ENCODE assay signal across 18 mouse cellular contexts in the genomic region with DNA sequence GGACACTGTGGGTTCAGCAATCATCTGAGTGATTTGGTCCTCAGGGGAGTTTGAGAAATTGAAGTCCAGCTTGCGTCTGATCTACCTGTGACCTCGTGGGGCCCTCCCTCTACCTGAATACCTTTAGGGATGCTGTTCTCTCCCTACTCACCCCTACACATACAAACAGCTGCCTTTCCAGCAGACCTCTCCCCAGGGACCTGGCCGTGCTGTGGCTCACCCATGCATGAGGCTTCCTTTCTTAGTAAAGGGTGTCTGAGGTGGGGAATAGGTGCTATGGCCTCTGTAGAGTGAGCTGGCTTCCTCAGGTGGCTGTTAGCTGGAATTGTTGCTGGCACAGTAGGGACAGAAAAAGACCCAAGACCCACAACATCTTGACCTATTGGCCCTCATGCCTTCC. TPM values are rescaled to one million over a fixed set of nuclear protein-coding genes. Genes with fewer than 3 reads are reported as not detected.
A peak's percentile ranks its signal among the peaks of the same experiment; 100 is the strongest.
DNase-seq lines count a peak whose midpoint lies in the region; ATAC-seq lines count a peak whose summit lies in the region.
"Had no signal": no experiment of that assay in that cellular context is flagged by ENCODE, and none has a peak within 500 bp of the region (broad histone marks: within the 10 kb centered on the region; RNA-seq: fewer than 3 reads in every experiment).

No protein-coding gene starts in this region.

- H3K27ac ChIP-seq in heart, embryonic 14.5 days (replicated peaks in 1 of 2; ENCODE audit: control insufficient read depth in 1 of 2, insufficient read depth in 1 of 2, low read depth in 2 of 2, low read length in 2 of 2), result no peak overlapping the region
- peak overlapping the region; percentile 22; the same call in 1 of the 2 replicates for H3K27ac ChIP-seq in midbrain, embryonic 14.5 days (replicated peaks; ENCODE audit: low read depth, low read length)
- no peak overlapping the region for H3K27ac ChIP-seq in midbrain, embryonic 11.5 days (ENCODE audit: low read depth, low read length)
- H3K27ac ChIP-seq in hindbrain, embryonic 15.5 days (replicated peaks), result peak overlapping the region; percentile 75; the same call in 1 of the 2 replicates
- H3K27ac ChIP-seq: embryonic facial prominence, embryonic 13.5 days; kidney, embryonic 15.5 days; stomach, embryonic 15.5 days had no signal

- H3K27me3 ChIP-seq in heart, embryonic 14.5 days (ENCODE audit: control insufficient read depth, insufficient read depth, low read length), result no peaks in the 10 kb centered on the region
- H3K27me3 ChIP-seq in midbrain, embryonic 14.5 days (ENCODE audit: control insufficient read depth, insufficient read depth, low read length), result no peaks in the 10 kb centered on the region
- no peaks in the 10 kb centered on the region for H3K27me3 ChIP-seq in midbrain, embryonic 11.5 days (ENCODE audit: control insufficient read depth, insufficient read depth, low read length)
- no peaks in the 10 kb centered on the region for H3K27me3 ChIP-seq in hindbrain, embryonic 15.5 days
- H3K27me3 ChIP-seq in splenic B cell, adult 2 months (ENCODE audit: control insufficient read depth, insufficient read depth, low read length, poor library complexity, severe bottlenecking), result no peaks in the 10 kb centered on the region
- H3K27me3 ChIP-seq: embryonic facial prominence, embryonic 13.5 days; kidney, embryonic 15.5 days; stomach, embryonic 15.5 days had no signal

- no peak overlapping the region for H3K4me3 ChIP-seq in heart, embryonic 14.5 days (ENCODE audit: control insufficient read depth in 1 of 2, insufficient read depth in 1 of 2, low read depth in 1 of 2, low read length in 2 of 2)
- no peak overlapping the region for H3K4me3 ChIP-seq in midbrain, embryonic 14.5 days (replicated peaks; ENCODE audit: low read depth, low read length)
- no peak overlapping the region for H3K4me3 ChIP-seq in midbrain, embryonic 11.5 days (ENCODE audit: low read depth, low read length)
- H3K4me3 ChIP-seq in hindbrain, embryonic 15.5 days, result no peak overlapping the region
- H3K4me3 ChIP-seq: embryonic facial prominence, embryonic 13.5 days; kidney, embryonic 15.5 days; stomach, embryonic 15.5 days had no signal

- 0 out of 2 replicates have a peak overlapping the region, but pooled peaks have one; percentile 0 for H3K9ac ChIP-seq in heart, embryonic 14.5 days (ENCODE audit: low read length)
- no peak overlapping the region for H3K9ac ChIP-seq in midbrain, embryonic 14.5 days (replicated peaks; ENCODE audit: low read length)
- no peak overlapping the region for H3K9ac ChIP-seq in midbrain, embryonic 11.5 days (ENCODE audit: low read length)
- no peak overlapping the region for H3K9ac ChIP-seq in hindbrain, embryonic 15.5 days
- H3K9ac ChIP-seq: embryonic facial prominence, embryonic 13.5 days; kidney, embryonic 15.5 days; stomach, embryonic 15.5 days had no signal

- H3K4me2 ChIP-seq in heart, embryonic 14.5 days (ENCODE audit: low read length), result no peak overlapping the region
- H3K4me2 ChIP-seq in midbrain, embryonic 14.5 days (ENCODE audit: low read length), result no peak overlapping the region
- no peak overlapping the region for H3K4me2 ChIP-seq in midbrain, embryonic 11.5 days
- no peak overlapping the region for H3K4me2 ChIP-seq in hindbrain, embryonic 15.5 days
- H3K4me2 ChIP-seq: embryonic facial prominence, embryonic 13.5 days; kidney, embryonic 15.5 days; liver, embryonic 11.5 days; stomach, embryonic 15.5 days had no signal

- no peak for DNase-seq in heart, adult 9 months (ENCODE audit: low spot score in 2 of 2)
- no peak for DNase-seq in midbrain, embryonic 14.5 days
- no peak for DNase-seq in midbrain, embryonic 11.5 days (ENCODE audit: low spot score, missing footprints)
- peak; percentile 71 for DNase-seq in splenic B cell, adult 2 months (ENCODE audit: low read depth, low spot score)
- DNase-seq in retina, embryonic 14.5 days (ENCODE audit: low spot score), result no peak
- DNase-seq: cerebellum, adult 9-10 months; gastrocnemius, postnatal 36 days; lung, adult 2 months; lung, postnatal 36 days; retina, postnatal 1 day; right cerebral cortex, postnatal 4 days had no signal

- ATAC-seq in heart, embryonic 14.5 days (ENCODE audit: insufficient number of reproducible peaks, insufficient read depth, low FRiP score, low read depth), result no peak
- ATAC-seq in midbrain, embryonic 14.5 days (ENCODE audit: low FRiP score, low TSS enrichment), result no peak
- no peak for ATAC-seq in midbrain, embryonic 11.5 days (ENCODE audit: low FRiP score)
- ATAC-seq in hindbrain, embryonic 15.5 days (ENCODE audit: low FRiP score, low read depth), result no peak

- H3K4me1 ChIP-seq in heart, embryonic 14.5 days (ENCODE audit: control insufficient read depth in 2 of 2, insufficient read depth in 2 of 2, low read length in 2 of 2), result peaks cover 59 to 75% of the 10 kb centered on the region in 2 experiments
- peaks cover 75% of the 10 kb centered on the region for H3K4me1 ChIP-seq in midbrain, embryonic 14.5 days (ENCODE audit: control insufficient read depth, insufficient read depth, low read length)
- peaks cover 53% of the 10 kb centered on the region for H3K4me1 ChIP-seq in midbrain, embryonic 11.5 days (ENCODE audit: control insufficient read depth, insufficient read depth, low read length)
- H3K4me1 ChIP-seq in hindbrain, embryonic 15.5 days (replicated peaks), result peaks cover 81% of the 10 kb centered on the region

- peaks cover 22% of the 10 kb centered on the region for H3K36me3 ChIP-seq in heart, embryonic 14.5 days (ENCODE audit: control insufficient read depth, insufficient read depth, low read length)
- peaks cover 18% of the 10 kb centered on the region for H3K36me3 ChIP-seq in midbrain, embryonic 14.5 days (ENCODE audit: control insufficient read depth, insufficient read depth, low read length)
- H3K36me3 ChIP-seq in midbrain, embryonic 11.5 days (ENCODE audit: control insufficient read depth, insufficient read depth, low read length), result peaks cover 7% of the 10 kb centered on the region; the same call in 1 of the 2 replicates
- peaks cover 11% of the 10 kb centered on the region for H3K36me3 ChIP-seq in hindbrain, embryonic 15.5 days
- H3K36me3 ChIP-seq in splenic B cell, adult 2 months (ENCODE audit: control insufficient read depth, insufficient read depth, low read length, poor library complexity, severe bottlenecking), result no peaks in the 10 kb centered on the region; the same call in 1 of the 2 replicates
- H3K36me3 ChIP-seq: G1E had no signal

- H3K9me3 ChIP-seq in heart, embryonic 14.5 days (ENCODE audit: control insufficient read depth, low read length), result no peaks in the 10 kb centered on the region
- H3K9me3 ChIP-seq in midbrain, embryonic 14.5 days (ENCODE audit: control insufficient read depth, low read length), result no peaks in the 10 kb centered on the region
- H3K9me3 ChIP-seq in midbrain, embryonic 11.5 days (ENCODE audit: control insufficient read depth, low read length), result no peaks in the 10 kb centered on the region
- H3K9me3 ChIP-seq in hindbrain, embryonic 15.5 days, result no peaks in the 10 kb centered on the region
- H3K9me3 ChIP-seq: embryonic facial prominence, embryonic 13.5 days; kidney, embryonic 15.5 days; stomach, embryonic 15.5 days had no signal

- WGBS in heart, embryonic 14.5 days, result 72% methylated on average over 3 of the region's 3 CpGs
- WGBS in midbrain, embryonic 14.5 days, result 73% methylated on average over 3 of the region's 3 CpGs
- WGBS in midbrain, embryonic 11.5 days, result 77% methylated on average over 3 of the region's 3 CpGs
- 73% methylated on average over 3 of the region's 3 CpGs for WGBS in hindbrain, embryonic 15.5 days

RNA-seq across cellular contexts. Expression of gene Zmiz1, which starts 40.5 kb away (rescaled TPM):
- 27.7 and 31.3 TPM in 2 replicates for polyA plus RNA-seq in heart, embryonic 14.5 days (2014; fragmentation: Nextera tagmentation; extraction: Ambion mirVana)
- polyA plus RNA-seq in midbrain, embryonic 14.5 days (2014; fragmentation: Nextera tagmentation; extraction: Ambion mirVana), result 73.1 and 91.0 TPM in 2 replicates
- 47.7 and 51.5 TPM in 2 replicates for polyA plus RNA-seq in midbrain, embryonic 11.5 days (2014; fragmentation: Nextera tagmentation; extraction: Ambion mirVana)
- polyA plus RNA-seq in hindbrain, embryonic 15.5 days (2015; fragmentation: Nextera tagmentation; extraction: Ambion mirVana), result 70.9 and 72.6 TPM in 2 replicates

Comparison
In these comparisons a context has a peak if more than half of its experiments do, and no peak if none do; other contexts are left out.
1. H3K27ac ChIP-seq: peak in midbrain, embryonic 14.5 days (single experiment) and hindbrain, embryonic 15.5 days (single experiment); none in heart, embryonic 14.5 days (0 of 2) and midbrain, embryonic 11.5 days (single experiment).